Mouse (Mus musculus): ENCODE data around the gene Draxin.
"Not testable (repeated sequence)": the region's sequence is repeated elsewhere in the genome, so short reads cannot be mapped to it uniquely, and the experiment has no call there.

Gene Draxin

GRCm38 (mm10) chr4:148057661-148058209 lies 72.8 kb downstream of the Draxin start:
- in situ Hi-C loops (cut with MboI, MseI), result no loop called here

- in situ Hi-C loops (cut with MboI, MseI), result no loop called here
Observed at GRCm38 (mm10) chr4:148056801-148057200, 73.7 kb downstream of the Draxin start.

- in situ Hi-C loops (cut with MboI, MseI), result no loop called here
Observed at GRCm38 (mm10) chr4:148056246-148056645, 74.3 kb downstream of the Draxin start.

GRCm38 (mm10) chr4:148054961-148055695 lies 75.4 kb downstream of the Draxin start:
- in situ Hi-C loops (cut with MboI, MseI), result no loop called here

GRCm38 (mm10) chr4:148053417-148053920 lies 77.0 kb downstream of the Draxin start:
- in situ Hi-C loops (cut with MboI, MseI), result no loop called here

- in situ Hi-C loops (cut with MboI, MseI), result no loop called here
Observed at GRCm38 (mm10) chr4:148052976-148053375, 77.5 kb downstream of the Draxin start.

GRCm38 (mm10) chr4:148051886-148052285 lies 78.6 kb downstream of the Draxin start:
- in situ Hi-C loops (cut with MboI, MseI), result no loop called here

GRCm38 (mm10) chr4:148051046-148051776 lies 79.3 kb downstream of the Draxin start:
- in situ Hi-C loops (cut with MboI, MseI), result no loop called here

- in situ Hi-C loops (cut with MboI, MseI), result not testable (repeated sequence)
Observed at GRCm38 (mm10) chr4:148050396-148050914, 80.0 kb downstream of the Draxin start.

Data from regulatory T cell (primary cell).